13 mouse cellular contexts compared by ENCODE assay signal in the genomic region with DNA sequence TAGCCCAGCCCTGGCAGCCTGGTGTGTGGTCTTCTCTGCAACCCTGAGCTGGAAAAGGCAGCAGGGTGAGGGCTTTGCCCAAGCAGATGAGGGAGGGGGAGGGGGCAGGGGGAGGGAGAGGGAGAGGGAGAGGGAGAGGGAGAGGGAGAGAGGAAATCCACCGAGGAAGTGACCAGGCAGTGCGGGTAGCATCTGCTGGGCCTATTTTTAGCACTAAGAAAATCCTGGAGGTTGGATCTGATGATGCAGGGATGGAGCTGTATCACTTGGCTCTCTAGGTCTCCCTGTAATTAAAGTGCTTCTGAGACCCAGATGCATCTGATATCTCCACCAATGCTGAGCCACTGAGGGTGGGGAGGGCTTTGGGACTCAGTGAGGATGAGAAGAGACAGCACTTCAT.
"Had no signal": no experiment of that assay in that cellular context is flagged by ENCODE, and none has a peak within 500 bp of the region (broad histone marks: within the 10 kb centered on the region; RNA-seq: fewer than 3 reads in every experiment).

No protein-coding gene starts in this region.

- DNase-seq: lung, adult 18-20 months; lung, embryonic 14.5 days; lung, postnatal 10 days; lung, postnatal 4 days; midbrain, embryonic 14.5 days; right cerebral cortex, adult 18-20 months; right cerebral cortex, postnatal 25 days; right cerebral cortex, postnatal 4 days; spleen, adult 18-20 months; thymus, adult 18-20 months; thymus, postnatal 14 days; thymus, postnatal 36 days had no signal

- ATAC-seq: midbrain, embryonic 16.5 days had no signal
